Mouse (Mus musculus): ENCODE measurements around the gene Kcnc1. TPM values are rescaled to one million over a fixed set of nuclear protein-coding genes. Genes with fewer than 3 reads are reported as not detected.

Kcnc1 gene
- total RNA-seq, 2 experiments from 2014 or later, result 51.6 to 54.2 TPM

DNA sequence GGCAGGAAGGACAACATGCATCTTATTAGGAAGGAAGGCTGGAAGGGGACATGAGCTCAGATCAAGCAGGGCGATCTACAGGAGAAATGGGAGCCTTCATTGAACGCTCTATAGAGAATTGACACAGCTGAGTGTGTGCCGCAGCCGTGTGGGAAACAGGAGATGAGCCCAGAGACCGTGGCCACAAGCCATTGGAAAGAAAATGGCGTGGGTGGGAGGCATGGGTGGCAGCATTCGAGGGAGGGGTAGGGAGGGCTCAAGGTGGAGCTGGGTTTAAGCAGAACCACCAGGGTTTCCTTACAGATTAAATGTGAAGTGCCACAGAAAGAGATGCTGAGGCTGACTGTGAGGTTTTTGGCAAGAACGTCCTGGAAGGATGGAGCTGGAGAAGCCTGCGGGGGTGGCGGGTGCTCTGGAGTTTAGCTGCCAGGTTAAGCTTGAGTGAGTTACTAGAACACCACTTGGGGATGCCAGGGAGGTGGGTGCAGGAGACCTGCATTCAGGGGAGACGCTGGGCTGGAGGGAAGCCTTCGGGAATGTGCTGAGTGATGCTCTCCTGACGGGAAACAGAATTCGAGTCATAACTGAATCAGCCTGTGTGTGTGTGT lies 19.6 kb downstream of the Kcnc1 start:
- intact Hi-C loops (cut with DNase I), result no loop called here
- DNase-seq, result no peak

- intact Hi-C loops (cut with DNase I), result no loop called here
- no peak for DNase-seq
Observed at GRCm38 (mm10) chr7:46417467-46417866, 21.2 kb downstream of the Kcnc1 start.

DNA sequence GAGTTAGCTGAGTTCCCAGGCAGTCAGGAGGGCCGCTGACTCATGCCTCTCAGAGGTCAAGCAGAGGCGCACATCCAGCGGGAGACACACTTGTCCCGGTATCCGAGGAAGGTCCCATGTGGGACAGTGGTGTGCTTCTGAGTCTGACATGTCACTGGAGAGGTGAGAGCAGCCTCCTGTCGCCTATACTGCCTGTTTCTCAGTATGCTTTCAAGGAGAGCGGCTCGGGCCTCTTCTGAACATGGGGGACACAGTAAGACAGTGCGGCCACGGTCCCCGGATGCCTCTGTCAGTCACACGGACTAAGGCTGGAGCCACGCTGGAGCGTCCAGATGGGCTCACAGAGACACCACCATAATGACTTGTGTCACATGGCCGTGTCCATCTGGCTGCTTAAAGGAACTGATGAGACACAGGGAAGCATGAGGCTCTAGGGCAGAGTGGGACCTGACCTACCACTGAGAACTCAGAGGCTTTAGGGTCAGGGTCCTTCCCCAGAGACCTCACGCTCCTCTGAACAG lies 21.9 kb downstream of the Kcnc1 start:
- intact Hi-C loops (cut with DNase I), result no loop called here

GRCm38 (mm10) chr7:46421535-46421934 lies 25.2 kb downstream of the Kcnc1 start:
- DNase-seq, result no peak
- intact Hi-C loops (cut with DNase I), result loop anchor here (10.0 kb wide), 1 partner anchor 113 kb away; no protein-coding TSS in a partner anchor

More for the DNA sequence above, 21.9 kb downstream of the Kcnc1 start:
- DNase-seq, result no peak

- no peak for DNase-seq
- intact Hi-C loops (cut with DNase I), result loop anchor here (2.0 to 10.0 kb wide), 2 partner anchors 25 to 113 kb away; partner anchors contain the start of gene Kcnc1
Observed at GRCm38 (mm10) chr7:46422052-46422763, 25.9 kb downstream of the Kcnc1 start.

DNA sequence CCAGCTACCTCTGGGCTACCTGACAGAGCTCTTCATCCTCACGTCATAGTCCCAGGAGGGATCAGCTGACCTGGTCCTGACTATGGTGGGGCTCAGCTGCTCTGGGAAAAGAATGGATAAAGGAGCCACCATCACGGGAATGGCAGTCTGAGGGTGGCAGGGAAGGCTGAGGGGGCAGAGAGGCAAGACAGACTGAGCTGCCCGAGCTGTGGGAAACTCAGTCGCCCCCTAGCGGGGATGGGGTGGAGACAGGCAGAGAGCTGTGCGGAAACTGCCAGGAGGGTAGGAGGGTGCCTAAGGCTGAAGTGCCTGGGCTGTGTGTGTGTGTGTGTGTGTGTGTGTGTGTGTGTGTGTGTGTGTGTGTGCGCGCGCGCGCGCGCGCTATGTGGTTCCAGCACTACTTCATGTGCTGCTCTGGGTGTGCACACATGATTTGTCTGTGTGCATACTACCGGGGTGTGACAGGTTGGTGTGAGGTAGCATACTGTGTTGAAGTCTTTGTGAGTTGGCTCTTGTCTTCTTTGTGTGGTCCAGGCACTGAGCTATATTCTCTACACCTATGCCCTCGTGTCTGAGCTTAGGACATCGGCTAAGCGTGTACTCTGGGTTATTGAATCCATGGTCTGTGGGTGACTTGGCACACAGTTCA lies 26.6 kb downstream of the Kcnc1 start:
- peak; percentile 38 to 69 for DNase-seq
- intact Hi-C loops (cut with DNase I), result loop anchor here (2.0 to 10.0 kb wide), 2 partner anchors 26 to 112 kb away; partner anchors contain the start of gene Kcnc1

DNA sequence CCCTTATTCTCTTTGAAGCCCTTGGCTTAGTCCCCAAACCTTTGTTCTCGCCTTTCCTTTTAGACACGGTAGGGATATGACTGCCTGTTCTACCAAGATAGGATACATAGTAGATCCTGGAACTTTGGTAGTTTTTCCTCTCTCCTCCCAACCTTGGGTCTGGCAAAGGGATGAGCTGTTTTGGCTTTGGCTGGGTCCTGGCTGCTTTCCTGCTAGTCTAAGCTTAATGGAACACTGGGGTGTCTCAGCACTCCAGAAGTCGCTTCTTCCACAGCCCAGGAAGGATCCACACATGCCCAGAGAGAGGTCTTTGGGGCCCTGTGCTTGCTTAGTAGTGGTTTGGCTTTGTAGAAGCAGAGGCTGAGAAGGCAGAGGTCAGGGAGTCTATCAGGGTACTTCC lies 27.7 kb downstream of the Kcnc1 start:
- intact Hi-C loops (cut with DNase I), result loop anchor here (2.0 to 10.0 kb wide), 2 partner anchors 27 to 111 kb away; partner anchors contain the start of gene Kcnc1
- no peak for DNase-seq

- intact Hi-C loops (cut with DNase I), result loop anchor here (10.0 kb wide), 1 partner anchor 110 kb away; no protein-coding TSS in a partner anchor
- no peak for DNase-seq
Observed at GRCm38 (mm10) chr7:46425012-46425411, 28.7 kb downstream of the Kcnc1 start.

DNA sequence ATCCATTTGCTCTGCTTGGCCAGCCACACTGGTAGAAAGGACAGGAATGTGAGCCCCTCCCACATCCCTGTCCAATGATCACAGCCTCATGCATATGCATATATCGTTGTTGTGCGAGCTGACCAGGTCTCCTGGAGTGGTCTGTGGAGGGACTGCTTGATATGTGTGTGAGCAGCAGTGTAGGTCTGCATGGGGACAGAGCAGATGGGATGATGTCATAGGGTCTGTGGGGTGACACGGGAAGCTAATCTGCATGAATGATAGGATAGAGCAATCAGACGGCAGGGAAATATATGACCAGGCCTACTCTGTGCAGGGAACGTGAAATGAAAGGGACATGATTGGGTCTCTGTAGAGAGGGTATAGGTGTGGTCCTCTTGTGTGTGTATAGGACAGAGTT lies 37.6 kb downstream of the Kcnc1 start:
- DNase-seq, result no peak
- intact Hi-C loops (cut with DNase I), result no loop called here

- DNase-seq, result no peak
- intact Hi-C loops (cut with DNase I), result loop anchor here (5.0 kb wide), 3 partner anchors 44 to 171 kb away; no protein-coding TSS in a partner anchor
Observed at GRCm38 (mm10) chr7:46435833-46436232, 39.5 kb downstream of the Kcnc1 start.

DNA sequence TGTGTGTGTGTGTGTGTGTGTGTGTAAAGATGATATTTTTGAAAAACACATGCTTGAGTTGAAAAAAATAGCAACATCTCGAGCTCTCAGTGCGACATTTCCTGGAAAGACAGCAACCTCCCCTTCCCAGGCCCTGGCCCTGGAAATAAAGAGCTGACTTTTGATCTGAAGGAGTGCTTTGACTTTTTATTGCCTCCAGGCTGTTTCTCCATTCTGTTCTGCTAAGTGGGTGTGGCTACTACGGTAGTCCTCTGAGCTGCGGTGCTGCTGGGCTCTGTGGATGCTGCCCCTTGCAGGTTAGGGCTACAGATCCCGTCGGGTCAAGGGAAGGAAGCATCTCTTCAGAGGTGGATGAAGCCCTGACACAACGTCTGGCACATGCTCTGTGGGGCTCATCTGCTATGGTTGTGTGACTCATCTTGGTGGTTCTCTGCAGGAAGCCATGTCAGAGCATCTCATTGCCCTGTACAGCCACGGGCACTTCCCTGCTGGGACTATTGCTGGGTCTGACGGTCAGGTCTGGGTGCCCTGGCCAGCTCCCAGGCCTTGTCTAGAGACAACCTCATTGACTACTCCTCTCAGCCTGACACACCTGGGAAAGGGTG lies 42.3 kb downstream of the Kcnc1 start:
- DNase-seq, result no peak
- intact Hi-C loops (cut with DNase I), result loop anchor here (5.0 kb wide), 3 partner anchors 46 to 169 kb away; no protein-coding TSS in a partner anchor

GRCm38 (mm10) chr7:46443163-46443562 lies 46.9 kb downstream of the Kcnc1 start:
- intact Hi-C loops (cut with DNase I), result no loop called here
- DNase-seq, result no peak

- DNase-seq, result no peak
- intact Hi-C loops (cut with DNase I), result no loop called here
Observed at GRCm38 (mm10) chr7:46445896-46446295, 49.6 kb downstream of the Kcnc1 start.

DNA sequence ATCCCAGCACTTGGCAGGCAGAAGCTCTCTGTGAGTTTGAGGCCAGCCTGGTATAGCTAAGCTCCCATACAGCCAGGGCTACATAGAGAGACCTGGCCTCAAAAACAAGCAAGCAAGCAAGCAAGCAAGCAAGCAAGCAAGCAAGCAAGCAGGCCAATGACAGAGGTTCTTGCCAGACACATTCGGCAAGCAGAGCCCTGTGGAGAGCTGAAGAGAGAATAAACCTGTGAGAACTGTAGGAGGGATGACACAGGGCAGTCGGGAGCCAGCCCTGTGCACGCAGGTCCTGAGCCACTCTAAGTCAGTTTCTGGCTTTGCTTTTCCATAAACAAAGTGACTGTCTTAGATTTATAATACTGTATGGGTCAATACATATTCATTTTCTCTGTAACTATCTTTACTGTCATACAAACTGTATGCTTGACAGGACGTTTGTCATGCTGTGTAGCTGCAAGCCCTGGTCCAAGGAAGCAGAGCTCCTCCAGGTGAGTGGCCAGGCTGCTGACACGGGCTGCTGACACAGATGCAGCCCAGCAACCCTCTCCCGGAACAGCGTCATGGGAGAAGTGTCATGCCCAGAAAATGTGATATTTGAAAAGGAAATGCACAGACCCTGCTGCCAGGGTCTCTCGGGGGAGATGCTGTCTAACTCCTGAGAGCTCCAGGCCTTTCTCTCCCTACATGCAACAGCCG lies 51.3 kb downstream of the Kcnc1 start:
- DNase-seq, result no peak
- intact Hi-C loops (cut with DNase I), result no loop called here

DNA sequence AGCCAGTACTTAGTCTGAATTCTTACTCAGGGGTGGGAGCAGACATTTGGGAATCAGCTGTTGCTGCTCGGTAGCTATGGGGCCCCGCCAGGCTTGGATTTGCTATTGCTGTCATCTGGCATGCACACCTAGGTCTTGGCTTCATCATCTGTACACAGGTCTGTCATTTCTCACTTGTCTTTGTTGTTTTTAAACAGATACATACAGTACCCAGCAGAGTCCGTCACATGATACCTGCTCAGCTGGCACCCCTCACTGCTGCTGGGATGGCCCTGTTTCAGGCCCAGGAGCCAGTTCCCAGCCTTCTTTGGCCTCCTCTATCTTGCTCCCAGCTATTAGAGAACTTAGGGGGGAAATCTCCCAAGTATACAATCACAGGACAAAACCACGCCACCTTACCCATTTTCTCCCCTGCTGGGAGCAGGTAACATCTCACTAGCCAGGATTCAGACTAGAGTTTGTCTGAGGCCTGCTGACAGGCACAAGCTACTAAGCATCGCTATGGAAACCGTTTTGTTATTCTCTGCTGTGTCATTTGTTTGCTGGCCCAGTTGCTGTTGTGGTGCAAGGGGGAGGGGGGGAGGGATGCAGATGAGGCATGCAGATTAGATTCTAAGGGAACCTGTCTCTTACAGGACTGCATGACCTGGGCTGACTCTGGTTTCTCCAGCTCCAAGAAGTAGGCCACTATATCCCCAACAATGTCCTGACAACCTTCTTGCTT lies 52.8 kb downstream of the Kcnc1 start:
- no peak for DNase-seq
- intact Hi-C loops (cut with DNase I), result no loop called here

- DNase-seq, result no peak
- intact Hi-C loops (cut with DNase I), result loop anchor here (10.0 kb wide), 1 partner anchor 179 kb away; no protein-coding TSS in a partner anchor
Observed at GRCm38 (mm10) chr7:46453930-46454679, 57.8 kb downstream of the Kcnc1 start.

GRCm38 (mm10) chr7:46457889-46458288 lies 61.6 kb downstream of the Kcnc1 start:
- intact Hi-C loops (cut with DNase I), result loop anchor here (10.0 kb wide), 1 partner anchor 183 kb away; no protein-coding TSS in a partner anchor

DNA sequence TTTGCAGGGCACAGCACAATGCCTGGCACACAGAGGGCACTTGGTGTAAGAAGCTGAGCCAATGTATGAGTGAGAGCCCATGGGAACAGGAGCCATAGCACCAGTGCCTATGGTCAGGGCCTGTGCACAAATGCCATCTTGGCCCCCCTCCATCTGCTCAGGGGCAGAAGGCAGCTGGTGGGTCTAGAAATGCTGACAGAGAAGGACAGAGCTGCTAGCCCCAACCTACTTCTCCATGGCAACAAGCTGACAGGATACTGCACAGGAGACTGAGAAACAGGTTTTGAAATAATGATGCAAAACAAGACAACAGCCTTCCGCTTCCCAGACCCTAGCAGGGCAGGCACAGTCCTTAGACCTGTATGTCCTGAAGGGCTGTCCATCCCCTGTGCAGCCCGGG lies 62.9 kb downstream of the Kcnc1 start:
- intact Hi-C loops (cut with DNase I), result loop anchor here (10.0 kb wide), 1 partner anchor 184 kb away; no protein-coding TSS in a partner anchor
- DNase-seq, result no peak

More at GRCm38 (mm10) chr7:46457889-46458288, 61.6 kb downstream of the Kcnc1 start:
- DNase-seq, result no peak
